Mouse (Mus musculus) limb, embryonic 10.5 days (tissue): Measurements from ENCODE around the gene Tsr3. TPM values are rescaled to one million over a fixed set of nuclear protein-coding genes. Genes with fewer than 3 reads are reported as not detected.
A peak's percentile ranks its signal among the peaks of the same experiment; 100 is the strongest.
"Not testable (repeated sequence)": the region's sequence is repeated elsewhere in the genome, so short reads cannot be mapped to it uniquely, and the experiment has no call there.

Experiments
- DNase-seq: peaks from one replicate; pipeline ENCODE4 v3.0.0-alpha.2; 2017; ENCODE audit warnings: low spot score
- H3K27ac ChIP-seq: fragments of 300-500 bp; sonication (generic); 2 replicates; pipeline ENCODE4 v1.5.1; 2016; ENCODE audit warnings: mild to moderate bottlenecking
- H3K27me3 ChIP-seq: fragments of 300-500 bp; sonication (generic); 2 replicates; pipeline ENCODE4 v1.6.1; 2016; ENCODE audit warnings: low read depth, mild to moderate bottlenecking; ENCODE audit not compliant: poor library complexity, severe bottlenecking
- H3K36me3 ChIP-seq: fragments of 300-500 bp; sonication (generic); 2 replicates; pipeline ENCODE4 v1.6.1; 2016; ENCODE audit warnings: mild to moderate bottlenecking, moderate library complexity
- H3K4me1 ChIP-seq: fragments of 300-500 bp; sonication (generic); 2 replicates; pipeline ENCODE4 v1.6.1; 2016
- H3K4me3 ChIP-seq: fragments of 300-500 bp; sonication (generic); 2 replicates; pipeline ENCODE4 v1.5.1; 2016; ENCODE audit warnings: mild to moderate bottlenecking, moderate library complexity
- H3K9me3 ChIP-seq: fragments of 300-500 bp; sonication (generic); replicated peaks from 2 replicates; pipeline ENCODE4 v1.6.1; 2016; ENCODE audit warnings: mild to moderate bottlenecking
- WGBS: fragments of 180-500 bp; shearing (Covaris S2); methylation state at CpG from one replicate; pipeline ENCODE4 v1.1.7; 2016; 5-methylcytosine and 5-hydroxymethylcytosine counted together
- polyA plus RNA-seq: library from polyadenylated mRNA; unstranded; fragments of >200 nt; fragmentation: Nextera tagmentation; extraction: Ambion mirVana; gene quantifications from 2 replicates; pipeline ENCODE4 v1.2.1, GENCODE M21; 2016

The Tsr3 gene
- polyA plus RNA-seq, 1 experiment from 2014 or later = 74.6 TPM

DNA sequence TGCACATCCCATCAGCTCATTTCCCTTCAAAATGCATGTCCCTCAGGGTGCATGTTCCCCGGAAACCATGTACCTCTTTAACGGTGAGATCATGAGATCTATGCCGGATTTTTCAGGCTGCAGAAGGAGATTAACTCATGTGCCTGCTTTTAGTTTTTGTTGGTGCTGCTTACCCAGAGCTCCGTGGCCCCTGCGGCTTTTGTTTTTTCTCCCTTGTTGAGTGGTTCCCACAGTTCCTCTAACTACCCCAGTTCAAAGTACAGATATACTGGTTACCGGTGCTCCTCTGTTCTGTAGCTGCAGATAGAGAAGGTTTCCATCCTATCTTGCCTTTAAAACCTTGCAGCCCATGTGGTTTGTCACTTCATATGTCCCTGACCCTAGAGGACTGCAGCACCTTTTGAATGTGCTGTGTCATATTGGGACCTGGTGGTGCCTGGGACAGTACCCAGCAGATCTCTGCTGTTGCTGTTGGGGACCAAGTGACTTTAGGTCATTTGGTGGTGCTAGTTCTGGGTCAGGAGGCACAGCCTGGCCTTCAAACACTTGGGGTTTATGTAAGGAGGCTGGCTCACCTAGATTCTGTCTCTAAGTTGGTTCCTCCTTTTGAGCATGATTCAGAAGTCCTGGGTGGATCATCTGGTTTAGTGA lies 16.9 kb upstream of the Tsr3 start:
- WGBS = 55% methylated on average over 6 of the region's 6 CpGs
- Histone ChIP-seq H3K4me3 (peak overlapping the region; percentile 58), H3K9me3 (no peaks in the 10 kb centered on the region), H3K27me3 (no peaks in the 10 kb centered on the region), H3K36me3 (peaks cover 58% of the 10 kb centered on the region), H3K4me1 (peaks cover 22% of the 10 kb centered on the region), H3K27ac (peak overlapping the region; percentile 61; the same call in 1 of the 2 replicates)
- DNase-seq = no peak

DNA sequence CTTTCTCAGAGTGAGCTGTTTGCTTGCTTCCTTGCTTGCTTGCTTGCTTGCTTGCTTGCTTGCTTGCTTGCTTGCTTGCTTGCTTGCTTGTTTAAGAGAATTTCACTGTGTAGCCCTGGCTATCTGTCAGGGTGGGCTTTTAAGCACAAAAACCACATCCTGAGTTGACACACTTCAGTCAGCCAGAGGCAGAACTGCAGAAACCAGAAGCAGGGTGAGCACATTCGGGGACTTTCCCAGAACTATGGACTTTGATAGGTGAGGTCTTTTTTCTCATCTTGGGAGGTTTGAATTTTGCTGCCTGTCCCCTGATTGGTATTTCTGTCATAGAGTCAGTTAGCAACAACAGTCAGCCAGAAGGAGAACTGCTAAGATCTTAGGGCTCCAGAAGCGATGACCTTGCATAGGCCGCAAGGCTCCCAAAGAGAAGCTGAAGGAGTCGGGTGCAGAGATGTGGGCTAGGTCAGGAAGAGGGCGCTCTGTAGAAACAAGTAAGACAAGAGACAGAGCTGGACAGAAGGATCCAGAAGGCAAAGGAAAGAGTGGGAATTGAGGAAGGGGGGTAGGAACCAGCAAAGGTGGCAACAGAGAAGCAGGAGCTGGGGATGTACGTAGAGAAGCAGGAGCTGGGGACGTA lies 15.3 kb upstream of the Tsr3 start:
- no peak for DNase-seq
- H3K4me3 ChIP-seq = no peak overlapping the region
- H3K27ac ChIP-seq = no peak overlapping the region
- H3K27me3 ChIP-seq = no peaks in the 10 kb centered on the region
- H3K4me1 ChIP-seq = peaks cover 22% of the 10 kb centered on the region
- peaks cover 55% of the 10 kb centered on the region for H3K36me3 ChIP-seq
- 90% methylated on average over 7 of the region's 7 CpGs for WGBS
- H3K9me3 ChIP-seq = no peaks in the 10 kb centered on the region

DNA sequence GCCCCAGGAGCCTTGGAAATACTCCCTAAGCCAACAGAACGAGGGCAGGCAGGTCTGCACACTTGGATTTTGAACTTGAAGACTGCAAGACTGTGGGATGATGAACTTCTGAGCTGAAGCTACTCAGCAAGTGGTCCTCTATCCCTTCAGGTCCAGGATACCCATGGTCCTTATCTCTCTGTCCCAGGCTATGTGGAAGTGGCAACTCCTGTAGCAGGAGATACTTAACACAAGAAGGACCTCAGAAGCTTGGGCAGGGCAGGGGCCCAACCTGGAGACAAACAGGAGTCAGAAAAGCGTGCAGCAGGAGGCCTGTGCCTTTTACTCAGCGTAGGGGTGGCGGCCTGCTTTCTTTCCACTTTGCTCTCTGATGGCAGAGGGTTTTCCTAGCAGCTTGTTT lies 14.3 kb upstream of the Tsr3 start:
- DNase-seq = no peak
- Histone ChIP-seq H3K27me3 (no peaks in the 10 kb centered on the region), H3K4me3 (no peak overlapping the region), H3K9me3 (no peaks in the 10 kb centered on the region), H3K27ac (no peak overlapping the region), H3K4me1 (peaks cover 22% of the 10 kb centered on the region), H3K36me3 (peaks cover 53% of the 10 kb centered on the region)
- 86% methylated on average over 4 of the region's 4 CpGs for WGBS

DNA sequence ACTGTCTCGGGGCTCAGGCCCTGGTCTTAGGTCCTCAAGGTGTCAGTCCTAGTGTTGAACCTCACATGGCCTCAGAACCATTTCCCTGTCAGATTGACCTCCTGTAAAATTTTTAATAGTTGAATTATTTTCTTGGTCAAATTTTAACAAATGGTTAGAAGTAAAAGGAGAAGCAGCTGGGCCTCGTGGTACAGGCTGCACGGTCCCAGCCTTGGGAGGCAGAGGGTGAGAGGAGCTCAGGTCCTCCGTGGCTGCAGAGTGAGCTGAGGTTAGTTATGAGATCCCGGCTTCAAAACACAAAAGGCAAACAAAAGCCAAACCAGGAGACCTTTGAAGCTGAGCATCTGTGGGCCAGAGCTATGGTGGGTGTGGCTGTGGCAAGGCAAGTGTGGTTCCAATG lies 12.0 kb upstream of the Tsr3 start:
- WGBS = 91% methylated on average over 5 of the region's 5 CpGs
- H3K27ac ChIP-seq = no peak overlapping the region
- H3K27me3 ChIP-seq = no peaks in the 10 kb centered on the region
- no peak for DNase-seq
- H3K4me3 ChIP-seq = no peak overlapping the region
- H3K9me3 ChIP-seq = no peaks in the 10 kb centered on the region
- H3K4me1 ChIP-seq = peaks cover 1% of the 10 kb centered on the region; the same call in 1 of the 2 replicates
- peaks cover 57% of the 10 kb centered on the region for H3K36me3 ChIP-seq

DNA sequence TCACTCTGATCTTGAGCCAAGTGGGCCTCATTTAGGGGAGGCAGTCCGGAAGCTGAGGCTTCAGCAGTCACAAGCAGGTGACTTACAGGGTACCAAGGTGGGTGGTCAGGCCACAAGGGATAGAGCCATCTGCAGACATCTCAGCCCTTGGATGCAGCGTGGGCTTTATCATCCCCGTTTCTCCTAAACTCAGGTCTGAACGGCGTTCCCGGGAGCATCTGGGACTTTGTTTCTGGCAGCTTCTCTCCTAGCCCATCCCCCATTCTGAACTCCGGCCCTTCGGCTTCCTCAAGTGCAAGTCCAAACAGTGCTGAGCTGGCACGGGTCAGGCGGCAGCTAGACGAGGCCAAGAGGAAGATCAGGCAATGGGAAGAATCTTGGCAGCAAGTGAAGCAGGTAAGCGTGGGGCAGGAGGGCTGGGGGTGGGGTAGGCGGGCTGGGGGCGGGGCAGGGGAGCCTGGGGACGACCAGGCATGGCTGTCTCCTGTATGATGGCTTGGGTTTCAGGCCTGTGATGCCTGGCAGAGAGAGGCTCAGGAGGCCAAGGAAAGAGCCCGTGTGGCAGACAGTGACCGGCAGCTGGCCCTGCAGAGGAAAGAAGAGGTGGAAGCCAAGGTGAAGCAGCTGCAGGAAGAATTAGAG lies 9.8 kb upstream of the Tsr3 start:
- not testable (repeated sequence) for H3K4me1 ChIP-seq, H3K27ac ChIP-seq, DNase-seq, H3K4me3 ChIP-seq, H3K9me3 ChIP-seq, H3K27me3 ChIP-seq
- H3K36me3 ChIP-seq = peaks cover 59% of the 10 kb centered on the region
- 84% methylated on average over 17 of the region's 17 CpGs for WGBS

DNA sequence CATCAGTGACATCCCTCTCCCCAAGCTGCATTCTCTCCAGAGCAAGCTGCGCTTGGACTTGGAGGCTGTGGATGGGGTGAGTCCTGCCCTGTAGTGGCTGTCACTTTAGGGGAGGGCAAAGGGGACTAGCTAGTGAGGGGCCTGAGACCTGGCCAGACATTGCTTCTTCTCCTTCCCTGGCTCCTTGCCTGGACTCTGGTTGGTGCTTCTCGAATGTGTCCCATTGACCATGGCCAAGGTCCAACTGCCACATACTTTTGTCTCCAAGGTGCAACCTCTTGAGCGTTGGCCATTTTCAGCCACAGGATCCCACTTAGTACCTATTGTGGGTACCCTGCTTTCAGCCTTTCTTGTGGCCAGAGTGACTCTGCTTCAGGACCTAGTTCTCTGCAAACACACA lies 9.3 kb upstream of the Tsr3 start:
- no peak for DNase-seq
- Histone ChIP-seq H3K36me3 (peaks cover 61% of the 10 kb centered on the region), H3K9me3 (no peaks in the 10 kb centered on the region), H3K4me1 (no peaks in the 10 kb centered on the region), H3K4me3 (no peak overlapping the region), H3K27ac (no peak overlapping the region), H3K27me3 (no peaks in the 10 kb centered on the region)
- 96% methylated on average over 3 of the region's 3 CpGs for WGBS

DNA sequence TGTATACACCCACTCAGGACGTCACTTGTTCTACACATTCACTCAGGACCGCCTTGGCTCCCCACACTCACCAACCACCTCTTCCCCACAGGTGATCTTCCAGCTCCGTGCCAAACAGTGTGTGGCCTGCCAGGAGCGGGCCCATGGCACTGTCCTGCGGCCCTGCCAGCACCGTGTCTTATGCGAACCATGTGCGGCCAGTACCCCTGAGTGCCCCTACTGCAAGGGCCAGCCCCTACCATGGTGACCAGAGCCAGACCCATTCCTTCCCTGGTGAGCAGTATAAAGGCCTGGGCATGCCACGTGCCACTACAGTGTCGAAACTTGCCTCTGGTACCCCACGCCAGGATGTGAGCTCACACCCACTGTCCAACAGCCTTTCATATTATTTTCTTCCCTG lies 8.3 kb upstream of the Tsr3 start:
- not testable (repeated sequence) for H3K27ac ChIP-seq
- WGBS = 95% methylated on average over 6 of the region's 11 CpGs
- H3K36me3 ChIP-seq = peaks cover 61% of the 10 kb centered on the region

DNA sequence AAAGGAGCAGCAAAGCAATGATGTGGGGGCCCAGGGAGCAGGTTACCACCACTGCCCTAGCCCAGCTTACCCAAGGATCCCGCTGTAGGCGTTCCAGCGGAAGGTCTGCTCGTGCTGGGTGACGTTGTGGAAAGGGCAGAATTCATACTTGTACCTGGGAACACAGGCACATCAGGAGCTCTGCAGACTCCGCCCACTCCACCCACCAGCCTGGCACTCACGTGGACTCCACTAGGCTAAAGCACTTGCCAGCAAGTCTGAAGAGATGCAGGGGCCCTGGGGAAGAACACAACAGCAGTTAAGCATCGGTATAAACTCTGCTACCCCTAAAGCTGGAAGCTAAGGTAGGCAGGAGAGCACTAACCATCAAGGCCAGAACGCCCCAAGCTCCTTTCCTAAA lies 4.3 kb upstream of the Tsr3 start:
- Histone ChIP-seq H3K27me3 (no peaks in the 10 kb centered on the region), H3K36me3 (peaks cover 34% of the 10 kb centered on the region), H3K9me3 (no peaks in the 10 kb centered on the region), H3K27ac (no peak overlapping the region), H3K4me3 (no peak overlapping the region), H3K4me1 (peaks cover 10% of the 10 kb centered on the region)
- 87% methylated on average over 9 of the region's 9 CpGs for WGBS
- DNase-seq = no peak

More for the DNA sequence above, 8.3 kb upstream of the Tsr3 start:
- H3K9me3 ChIP-seq, H3K4me3 ChIP-seq, H3K4me1 ChIP-seq, H3K27me3 ChIP-seq, DNase-seq: not testable (repeated sequence)

DNA sequence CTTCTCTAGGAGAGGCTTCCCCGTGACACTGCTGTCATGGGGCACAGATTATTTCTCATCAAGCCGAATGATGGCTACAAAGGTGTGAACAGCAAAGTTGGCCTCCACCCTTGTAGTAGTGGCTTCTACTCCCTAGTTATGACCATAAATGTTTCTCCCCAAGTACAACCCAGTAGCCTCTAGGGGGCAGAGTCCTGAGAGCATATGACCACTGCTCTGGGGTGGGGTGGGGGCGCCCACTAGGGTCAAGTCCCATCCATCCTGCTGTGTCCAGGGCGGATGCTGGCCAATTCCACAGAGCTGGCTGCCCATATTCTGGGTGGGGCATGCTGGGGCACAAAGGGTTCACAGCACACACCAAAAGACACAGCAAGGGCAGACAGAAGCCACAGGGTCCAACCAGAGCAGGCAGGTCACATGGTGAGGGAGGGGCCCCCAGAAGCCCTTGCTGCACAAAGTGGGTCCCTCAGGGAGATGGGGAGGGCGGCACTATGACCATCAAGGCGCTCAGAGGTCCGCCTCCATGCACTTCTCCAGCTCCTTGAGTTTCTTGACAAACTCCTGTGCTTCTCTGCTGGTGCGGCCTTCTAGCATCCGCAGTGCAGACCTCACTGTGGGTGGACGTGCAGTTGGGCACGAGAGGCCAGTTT lies 3.3 kb downstream of the Tsr3 start:
- no peak overlapping the region for H3K27ac ChIP-seq
- no peaks in the 10 kb centered on the region for H3K9me3 ChIP-seq
- H3K27me3 ChIP-seq = no peaks in the 10 kb centered on the region
- peaks cover 24% of the 10 kb centered on the region for H3K4me1 ChIP-seq
- WGBS = 92% methylated on average over 11 of the region's 11 CpGs
- DNase-seq = no peak
- H3K36me3 ChIP-seq = peaks cover 45% of the 10 kb centered on the region
- no peak overlapping the region for H3K4me3 ChIP-seq

DNA sequence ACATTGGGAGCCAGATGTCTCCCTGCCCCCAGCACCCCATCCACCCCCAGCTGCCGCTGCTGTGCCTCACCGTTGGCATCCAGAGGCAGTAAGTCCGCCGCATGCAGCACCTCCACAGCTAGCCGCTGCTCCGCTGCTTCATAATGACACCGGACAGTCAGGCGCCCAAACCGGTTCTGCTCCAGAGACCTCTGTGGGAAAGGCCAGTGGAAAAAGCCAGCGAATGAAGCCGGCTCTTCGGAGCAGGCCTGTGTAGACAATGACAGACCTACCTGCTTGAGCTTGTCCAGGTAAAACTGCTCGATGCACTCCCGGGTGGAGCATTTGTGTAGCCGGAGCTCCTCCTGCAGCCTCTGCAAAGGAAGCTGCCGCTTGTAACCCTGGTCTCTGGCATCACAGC lies 4.3 kb downstream of the Tsr3 start:
- Histone ChIP-seq H3K4me1 (peaks cover 20% of the 10 kb centered on the region), H3K9me3 (no peaks in the 10 kb centered on the region), H3K36me3 (peaks cover 45% of the 10 kb centered on the region), H3K4me3 (peak overlapping the region; percentile 13; the same call in 1 of the 2 replicates), H3K27me3 (no peaks in the 10 kb centered on the region), H3K27ac (no peak overlapping the region)
- 86% methylated on average over 16 of the region's 16 CpGs for WGBS
- DNase-seq = no peak

DNA sequence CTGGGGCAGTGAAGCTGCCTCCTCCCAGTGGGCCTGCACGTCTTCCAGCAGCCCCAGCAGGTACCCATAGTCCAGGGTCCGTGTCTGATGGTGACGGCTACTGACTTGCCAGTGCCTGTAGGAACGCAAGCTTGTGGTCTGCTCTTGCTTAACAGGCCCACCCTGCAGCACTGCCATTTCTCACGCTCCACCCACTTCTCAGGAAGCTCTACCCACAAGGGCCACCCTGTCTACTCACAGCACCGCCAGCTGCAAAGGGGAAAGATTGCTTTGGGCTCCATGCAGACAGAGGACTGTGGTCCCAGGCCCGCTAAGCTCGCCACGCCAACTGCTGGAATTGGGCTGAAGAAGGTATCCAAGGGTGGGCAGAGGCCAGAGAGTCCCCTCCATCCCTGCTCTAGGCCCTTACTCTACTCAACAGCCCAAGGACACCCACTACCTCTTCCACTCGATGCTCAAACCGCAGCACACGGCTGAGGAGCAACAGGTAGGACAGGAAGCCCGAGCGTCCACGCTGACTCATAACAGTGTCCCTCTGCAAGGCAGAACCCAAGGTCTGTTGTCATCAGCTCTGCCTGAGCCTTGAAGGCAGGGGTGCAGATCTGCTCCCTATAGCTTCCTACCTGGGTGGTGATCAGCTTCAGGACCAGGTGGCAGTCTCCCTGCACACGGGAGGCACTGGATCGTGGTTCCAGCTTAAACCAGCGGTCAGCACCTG lies 8.2 kb downstream of the Tsr3 start:
- no peak for DNase-seq
- Histone ChIP-seq H3K4me1 (peaks cover 7% of the 10 kb centered on the region), H3K27me3 (peaks cover 19% of the 10 kb centered on the region), H3K4me3 (no peak overlapping the region), H3K36me3 (peaks cover 26% of the 10 kb centered on the region), H3K9me3 (no peaks in the 10 kb centered on the region), H3K27ac (no peak overlapping the region)
- 87% methylated on average over 18 of the region's 18 CpGs for WGBS

DNA sequence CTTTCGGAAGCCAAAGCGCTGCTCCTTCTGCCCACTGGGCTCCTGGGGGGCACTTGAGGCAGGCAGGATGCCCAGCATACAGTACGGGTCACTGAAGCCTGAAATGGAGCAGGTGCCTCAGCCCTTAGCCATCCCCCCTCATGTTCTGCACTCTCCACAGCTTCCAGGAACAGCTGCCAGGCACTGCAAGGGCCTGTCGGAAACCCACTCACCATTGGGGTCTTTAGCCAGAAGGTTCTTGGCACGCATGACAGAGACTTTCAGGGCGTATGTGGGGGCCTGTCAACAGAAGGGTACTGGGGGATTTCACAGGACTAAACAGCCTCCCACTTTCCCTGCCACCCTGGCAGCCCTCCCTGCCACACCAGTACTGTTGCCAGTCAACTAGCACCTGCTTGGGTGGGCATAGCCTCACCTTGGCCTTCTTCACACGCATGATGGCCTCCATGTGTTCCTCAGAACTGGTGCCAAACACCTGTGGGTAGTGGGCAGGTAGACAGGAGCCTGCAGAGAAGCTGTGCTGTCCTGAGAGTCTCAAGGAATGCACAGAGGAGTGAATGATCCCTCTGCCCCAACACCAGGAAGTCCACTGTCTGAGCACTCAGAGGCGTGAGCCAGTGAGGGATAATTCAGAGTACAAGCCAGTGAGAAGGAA lies 10.3 kb downstream of the Tsr3 start:
- no peak for DNase-seq
- H3K9me3 ChIP-seq = no peaks in the 10 kb centered on the region
- no peak overlapping the region for H3K4me3 ChIP-seq
- no peak overlapping the region for H3K27ac ChIP-seq
- H3K27me3 ChIP-seq = peaks cover 40% of the 10 kb centered on the region
- H3K36me3 ChIP-seq = peaks cover 5% of the 10 kb centered on the region
- WGBS = 86% methylated on average over 8 of the region's 8 CpGs
- peaks cover 18% of the 10 kb centered on the region for H3K4me1 ChIP-seq
